Mouse (Mus musculus) limb, embryonic 10.5 days (tissue): ENCODE measurements at regions not wholly inside any gene's neighbourhood (a gene's known extent, or its start where the extent isn't known, plus 50 kb on each side); places are given as distances from the start of the nearest gene placed in this dataset.
A peak's percentile ranks its signal among the peaks of the same experiment; 100 is the strongest.
"Not testable (repeated sequence)": the region's sequence is repeated elsewhere in the genome, so short reads cannot be mapped to it uniquely, and the experiment has no call there.

Experiments used
- DNase-seq: peaks from one replicate; pipeline ENCODE4 v3.0.0-alpha.2; 2017; ENCODE audit warnings: low spot score
- H3K27ac ChIP-seq: fragments of 300-500 bp; sonication (generic); 2 replicates; pipeline ENCODE4 v1.5.1; 2016; ENCODE audit warnings: mild to moderate bottlenecking
- H3K27me3 ChIP-seq: fragments of 300-500 bp; sonication (generic); 2 replicates; pipeline ENCODE4 v1.6.1; 2016; ENCODE audit warnings: low read depth, mild to moderate bottlenecking; ENCODE audit not compliant: poor library complexity, severe bottlenecking
- H3K36me3 ChIP-seq: fragments of 300-500 bp; sonication (generic); 2 replicates; pipeline ENCODE4 v1.6.1; 2016; ENCODE audit warnings: mild to moderate bottlenecking, moderate library complexity
- H3K4me1 ChIP-seq: fragments of 300-500 bp; sonication (generic); 2 replicates; pipeline ENCODE4 v1.6.1; 2016
- H3K4me3 ChIP-seq: fragments of 300-500 bp; sonication (generic); 2 replicates; pipeline ENCODE4 v1.5.1; 2016; ENCODE audit warnings: mild to moderate bottlenecking, moderate library complexity
- H3K9me3 ChIP-seq: fragments of 300-500 bp; sonication (generic); replicated peaks from 2 replicates; pipeline ENCODE4 v1.6.1; 2016; ENCODE audit warnings: mild to moderate bottlenecking
- WGBS: fragments of 180-500 bp; shearing (Covaris S2); methylation state at CpG from one replicate; pipeline ENCODE4 v1.1.7; 2016; 5-methylcytosine and 5-hydroxymethylcytosine counted together

- no peaks in the 10 kb centered on the region for H3K27me3 ChIP-seq
- H3K27ac ChIP-seq, result no peak overlapping the region
- no peak overlapping the region for H3K4me3 ChIP-seq
- no peaks in the 10 kb centered on the region for H3K9me3 ChIP-seq
- H3K4me1 ChIP-seq, result no peaks in the 10 kb centered on the region
- no peak for DNase-seq
- no peaks in the 10 kb centered on the region for H3K36me3 ChIP-seq
Measured at GRCm38 (mm10) chr12:113940721-113941120, 397.0 kb downstream of the Adam6a start.

GRCm38 (mm10) chr12:113943661-113944327, 400.1 kb downstream of the Adam6a start:
- not testable (repeated sequence) for H3K27ac ChIP-seq, DNase-seq, H3K4me1 ChIP-seq, H3K4me3 ChIP-seq, H3K9me3 ChIP-seq, H3K27me3 ChIP-seq, H3K36me3 ChIP-seq
- WGBS, result 89% methylated on average over 1 of the region's 1 CpGs

- not testable (repeated sequence) for H3K27me3 ChIP-seq, H3K9me3 ChIP-seq, H3K4me3 ChIP-seq, H3K4me1 ChIP-seq, H3K27ac ChIP-seq, H3K36me3 ChIP-seq, DNase-seq
- 95% methylated on average over 1 of the region's 1 CpGs for WGBS
Measured at GRCm38 (mm10) chr12:113945786-113946185, 402.1 kb downstream of the Adam6a start.

GRCm38 (mm10) chr12:113948017-113948416, 404.3 kb downstream of the Adam6a start:
- not testable (repeated sequence) for H3K9me3 ChIP-seq, H3K4me1 ChIP-seq, H3K4me3 ChIP-seq, H3K27me3 ChIP-seq, H3K36me3 ChIP-seq, H3K27ac ChIP-seq
- peak; percentile 31 for DNase-seq
- WGBS, result 27% methylated on average over 4 of the region's 4 CpGs

GRCm38 (mm10) chr12:113974271-113974670, 430.6 kb downstream of the Adam6a start:
- H3K36me3 ChIP-seq, result no peaks in the 10 kb centered on the region
- no peaks in the 10 kb centered on the region; the same call in 1 of the 2 replicates for H3K9me3 ChIP-seq
- H3K4me3 ChIP-seq, result no peak overlapping the region
- H3K27ac ChIP-seq, result no peak overlapping the region
- H3K4me1 ChIP-seq, result no peaks in the 10 kb centered on the region
- DNase-seq, result no peak
- 92% methylated on average over 6 of the region's 6 CpGs for WGBS
- no peaks in the 10 kb centered on the region for H3K27me3 ChIP-seq

GRCm38 (mm10) chr12:113981613-113982012, 437.9 kb downstream of the Adam6a start:
- not testable (repeated sequence) for H3K4me3 ChIP-seq, H3K4me1 ChIP-seq, H3K36me3 ChIP-seq, H3K27me3 ChIP-seq, H3K9me3 ChIP-seq, H3K27ac ChIP-seq
- 38% methylated on average over 10 of the region's 10 CpGs for WGBS
- peak; percentile 33 for DNase-seq

- no peaks in the 10 kb centered on the region for H3K36me3 ChIP-seq
- 78% methylated on average over 5 of the region's 5 CpGs for WGBS
- DNase-seq, result no peak
- H3K4me1 ChIP-seq, result no peaks in the 10 kb centered on the region
- no peaks in the 10 kb centered on the region for H3K27me3 ChIP-seq
- H3K4me3 ChIP-seq, result no peak overlapping the region
- H3K27ac ChIP-seq, result no peak overlapping the region
- no peaks in the 10 kb centered on the region for H3K9me3 ChIP-seq
Measured at GRCm38 (mm10) chr12:113987233-113987990, 443.7 kb downstream of the Adam6a start.

GRCm38 (mm10) chr12:113992425-113992824, 448.7 kb downstream of the Adam6a start:
- Histone ChIP-seq H3K9me3 (no peaks in the 10 kb centered on the region), H3K4me3 (no peak overlapping the region), H3K27ac (no peak overlapping the region), H3K36me3 (no peaks in the 10 kb centered on the region), H3K4me1 (no peaks in the 10 kb centered on the region), H3K27me3 (no peaks in the 10 kb centered on the region)
- DNase-seq, result no peak
- WGBS, result 88% methylated on average over 2 of the region's 2 CpGs

- not testable (repeated sequence) for H3K4me1 ChIP-seq, DNase-seq, H3K27ac ChIP-seq, H3K9me3 ChIP-seq, H3K27me3 ChIP-seq, H3K36me3 ChIP-seq, H3K4me3 ChIP-seq
- 78% methylated on average over 3 of the region's 3 CpGs for WGBS
Measured at GRCm38 (mm10) chr12:113994284-113994683, 450.6 kb downstream of the Adam6a start.

- not testable (repeated sequence) for H3K9me3 ChIP-seq, H3K27ac ChIP-seq, DNase-seq, H3K4me1 ChIP-seq, H3K36me3 ChIP-seq, H3K27me3 ChIP-seq, H3K4me3 ChIP-seq
Measured at GRCm38 (mm10) chr12:114008491-114008890, 464.8 kb downstream of the Adam6a start.

- no peaks in the 10 kb centered on the region for H3K4me1 ChIP-seq
- H3K27ac ChIP-seq, result no peak overlapping the region
- no peaks in the 10 kb centered on the region for H3K27me3 ChIP-seq
- H3K4me3 ChIP-seq, result no peak overlapping the region
- H3K9me3 ChIP-seq, result 0 out of 2 replicates have a peak, but pooled peaks cover 2% of the 10 kb centered on the region
- 67% methylated on average over 2 of the region's 2 CpGs for WGBS
- no peak for DNase-seq
- H3K36me3 ChIP-seq, result no peaks in the 10 kb centered on the region
Measured at GRCm38 (mm10) chr12:114009391-114009790, 465.7 kb downstream of the Adam6a start.

- H3K4me3 ChIP-seq, H3K36me3 ChIP-seq, H3K9me3 ChIP-seq, H3K4me1 ChIP-seq, H3K27ac ChIP-seq, H3K27me3 ChIP-seq: not testable (repeated sequence)
- DNase-seq, result peak; percentile 33
- 22% methylated on average over 4 of the region's 4 CpGs for WGBS
Measured at GRCm38 (mm10) chr12:114012860-114013259, 469.2 kb downstream of the Adam6a start.

- 80% methylated on average over 2 of the region's 2 CpGs for WGBS
- not testable (repeated sequence) for H3K36me3 ChIP-seq, H3K4me3 ChIP-seq
Measured at GRCm38 (mm10) chr12:114037011-114037410, 493.3 kb downstream of the Adam6a start.

GRCm38 (mm10) chr12:114047991-114048390, 504.3 kb downstream of the Adam6a start:
- H3K4me1 ChIP-seq, DNase-seq, H3K27me3 ChIP-seq, H3K9me3 ChIP-seq, H3K36me3 ChIP-seq, H3K27ac ChIP-seq, H3K4me3 ChIP-seq: not testable (repeated sequence)
- 66% methylated on average over 8 of the region's 8 CpGs for WGBS

More at GRCm38 (mm10) chr12:114037011-114037410, 493.3 kb downstream of the Adam6a start:
- not testable (repeated sequence) for H3K27me3 ChIP-seq, DNase-seq, H3K4me1 ChIP-seq, H3K9me3 ChIP-seq, H3K27ac ChIP-seq
